Mouse (Mus musculus) brain, embryonic 14.5 days (tissue): ENCODE measurements around the gene Gucy1b1.

Experiments
- CTCF ChIP-seq: fragments of 200-500 bp; IDR thresholded peaks from 2 replicates; pipeline ENCODE4 v1.5.1; 2012; ENCODE audit warnings: inconsistent platforms, mild to moderate bottlenecking, moderate library complexity, borderline replicate concordance; ENCODE audit not compliant: insufficient read depth, insufficient read length; ENCODE audit errors: extremely low read depth
- POLR2A ChIP-seq: fragments of 200-500 bp; IDR thresholded peaks from 2 replicates; pipeline ENCODE4 v1.6.1; 2012; ENCODE audit warnings: mild to moderate bottlenecking, inconsistent platforms, borderline replicate concordance; ENCODE audit not compliant: poor library complexity, insufficient read depth, insufficient read length, severe bottlenecking; ENCODE audit errors: extremely low read depth

DNA sequence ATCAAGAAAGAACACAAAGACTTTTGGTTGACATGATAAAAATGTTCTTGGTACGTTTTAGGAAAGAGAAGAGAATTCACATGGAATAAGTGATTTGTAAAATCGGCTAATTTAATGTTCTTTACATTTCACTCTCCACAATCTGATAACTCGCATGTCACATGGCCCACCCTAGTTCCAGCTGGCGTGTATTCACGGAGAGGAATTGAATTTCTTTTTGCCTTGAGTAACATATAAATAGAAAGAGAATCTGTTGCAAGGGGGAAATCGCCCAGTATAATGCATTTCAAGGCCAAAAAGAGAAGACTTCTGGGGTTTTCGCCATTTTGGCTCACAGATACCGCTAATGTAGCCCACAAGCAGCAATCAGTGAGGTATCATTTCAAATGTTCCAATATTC lies 28.4 kb downstream of the Gucy1b1 start:
- TF ChIP-seq CTCF (no peak), POLR2A (no peak)
